ENCODE assay signal across 21 mouse cellular contexts in genomic region chr12:68333796-68334195, GRCm38 (mm10).
DNase-seq lines count a peak whose midpoint lies in the region; ATAC-seq lines count a peak whose summit lies in the region.
"Had no signal": no experiment of that assay in that cellular context is flagged by ENCODE, and none has a peak within 500 bp of the region (broad histone marks: within the 10 kb centered on the region; RNA-seq: fewer than 3 reads in every experiment).

No protein-coding gene starts in this region.

- ATAC-seq in forebrain, embryonic 13.5 days, result 0 out of 2 replicates have a peak, but pooled peaks have one; percentile 30
- ATAC-seq in forebrain, embryonic 12.5 days (ENCODE audit: low FRiP score), result no peak
- ATAC-seq in forebrain, embryonic 15.5 days (replicated peaks), result 0 out of 2 replicates have a peak, but pooled peaks have one; percentile 57
- no peak for ATAC-seq in forebrain, embryonic 16.5 days
- ATAC-seq in intestine, embryonic 15.5 days, result no peak
- ATAC-seq: CD4-positive, CD25-positive, alpha-beta regulatory T cell, adult 4 months had no signal

- H3K27me3 ChIP-seq in forebrain, embryonic 13.5 days, result no peaks in the 10 kb centered on the region
- no peaks in the 10 kb centered on the region for H3K27me3 ChIP-seq in forebrain, embryonic 12.5 days
- H3K27me3 ChIP-seq in forebrain, embryonic 15.5 days, result no peaks in the 10 kb centered on the region
- H3K27me3 ChIP-seq in forebrain, embryonic 16.5 days (replicated peaks; ENCODE audit: control insufficient read depth, insufficient read depth, low read length), result no peaks in the 10 kb centered on the region
- H3K27me3 ChIP-seq in intestine, embryonic 15.5 days (replicated peaks), result no peaks in the 10 kb centered on the region
- H3K27me3 ChIP-seq: CH12.LX; embryonic facial prominence, embryonic 12.5 days had no signal

- H3K27ac ChIP-seq in forebrain, embryonic 13.5 days, result no peak overlapping the region
- no peak overlapping the region for H3K27ac ChIP-seq in forebrain, embryonic 12.5 days
- no peak overlapping the region for H3K27ac ChIP-seq in forebrain, embryonic 15.5 days (replicated peaks)
- H3K27ac ChIP-seq in forebrain, embryonic 16.5 days (ENCODE audit: low read length), result no peak overlapping the region
- no peak overlapping the region for H3K27ac ChIP-seq in intestine, embryonic 15.5 days
- H3K27ac ChIP-seq: embryonic facial prominence, embryonic 10.5 days; embryonic facial prominence, embryonic 12.5 days had no signal

- H3K36me3 ChIP-seq in forebrain, embryonic 13.5 days (ENCODE audit: poor library complexity, severe bottlenecking), result no peaks in the 10 kb centered on the region
- H3K36me3 ChIP-seq in forebrain, embryonic 12.5 days (replicated peaks), result no peaks in the 10 kb centered on the region
- H3K36me3 ChIP-seq in forebrain, embryonic 15.5 days, result no peaks in the 10 kb centered on the region
- no peaks in the 10 kb centered on the region for H3K36me3 ChIP-seq in forebrain, embryonic 16.5 days (ENCODE audit: control insufficient read depth, insufficient read depth)
- H3K36me3 ChIP-seq in intestine, embryonic 15.5 days, result no peaks in the 10 kb centered on the region
- H3K36me3 ChIP-seq: embryonic facial prominence, embryonic 10.5 days; embryonic facial prominence, embryonic 12.5 days; G1E had no signal

- H3K4me3 ChIP-seq in forebrain, embryonic 13.5 days, result no peak overlapping the region
- no peak overlapping the region for H3K4me3 ChIP-seq in forebrain, embryonic 12.5 days (replicated peaks)
- no peak overlapping the region for H3K4me3 ChIP-seq in forebrain, embryonic 15.5 days
- H3K4me3 ChIP-seq in forebrain, embryonic 16.5 days (replicated peaks; ENCODE audit: low read length), result no peak overlapping the region
- no peak overlapping the region for H3K4me3 ChIP-seq in intestine, embryonic 15.5 days (replicated peaks)
- H3K4me3 ChIP-seq: embryonic facial prominence, embryonic 10.5 days; embryonic facial prominence, embryonic 12.5 days had no signal

- WGBS in forebrain, embryonic 13.5 days, result 45% methylated on average over 3 of the region's 3 CpGs
- 51% methylated on average over 3 of the region's 3 CpGs for WGBS in forebrain, embryonic 12.5 days
- WGBS in forebrain, embryonic 15.5 days, result 32% methylated on average over 3 of the region's 3 CpGs
- 25% methylated on average over 3 of the region's 3 CpGs for WGBS in forebrain, embryonic 16.5 days
- 78% methylated on average over 3 of the region's 3 CpGs for WGBS in intestine, embryonic 15.5 days

- peak; percentile 79 for DNase-seq in retina, embryonic 14.5 days (ENCODE audit: low spot score)
- no peak for DNase-seq in ovary, postnatal 14 days (ENCODE audit: low spot score)
- DNase-seq: adrenal gland, adult 2 months; adrenal gland, postnatal 10 days; adrenal gland, postnatal 25 days; B cell, adult 2 months; cerebellum, adult 11-12 months; cerebellum, adult 2 months; cerebellum, adult 9-10 months; cerebellum, postnatal 10 days; cerebellum, postnatal 25 days had no signal

- H3K9me3 ChIP-seq in forebrain, embryonic 13.5 days (replicated peaks), result peaks cover 3% of the 10 kb centered on the region; the same call in 1 of the 2 replicates
- H3K9me3 ChIP-seq in forebrain, embryonic 12.5 days, result 0 out of 2 replicates have a peak, but pooled peaks cover 2% of the 10 kb centered on the region
- no peaks in the 10 kb centered on the region for H3K9me3 ChIP-seq in forebrain, embryonic 15.5 days
- H3K9me3 ChIP-seq in forebrain, embryonic 16.5 days (ENCODE audit: control insufficient read depth, low read length), result no peaks in the 10 kb centered on the region
- no peaks in the 10 kb centered on the region for H3K9me3 ChIP-seq in intestine, embryonic 15.5 days
- H3K9me3 ChIP-seq: embryonic facial prominence, embryonic 10.5 days; embryonic facial prominence, embryonic 12.5 days had no signal

- H3K4me2 ChIP-seq in forebrain, embryonic 13.5 days, result no peak overlapping the region
- no peak overlapping the region for H3K4me2 ChIP-seq in forebrain, embryonic 12.5 days
- H3K4me2 ChIP-seq in forebrain, embryonic 15.5 days (replicated peaks), result no peak overlapping the region
- no peak overlapping the region for H3K4me2 ChIP-seq in forebrain, embryonic 16.5 days (ENCODE audit: low read length)
- no peak overlapping the region for H3K4me2 ChIP-seq in intestine, embryonic 15.5 days (replicated peaks)
- H3K4me2 ChIP-seq: embryonic facial prominence, embryonic 12.5 days had no signal

- H3K9ac ChIP-seq in forebrain, embryonic 13.5 days, result no peak overlapping the region
- H3K9ac ChIP-seq in forebrain, embryonic 12.5 days, result no peak overlapping the region
- H3K9ac ChIP-seq in forebrain, embryonic 15.5 days (replicated peaks), result no peak overlapping the region
- no peak overlapping the region for H3K9ac ChIP-seq in forebrain, embryonic 16.5 days (replicated peaks; ENCODE audit: low read depth, low read length)
- no peak overlapping the region for H3K9ac ChIP-seq in intestine, embryonic 15.5 days
- H3K9ac ChIP-seq: embryonic facial prominence, embryonic 12.5 days had no signal

- peaks cover 14% of the 10 kb centered on the region for H3K4me1 ChIP-seq in forebrain, embryonic 13.5 days
- H3K4me1 ChIP-seq in forebrain, embryonic 12.5 days, result no peaks in the 10 kb centered on the region; the same call in 1 of the 2 replicates
- H3K4me1 ChIP-seq in forebrain, embryonic 15.5 days, result peaks cover 7% of the 10 kb centered on the region; the same call in 1 of the 2 replicates
- H3K4me1 ChIP-seq in forebrain, embryonic 16.5 days (replicated peaks; ENCODE audit: control insufficient read depth, insufficient read depth, low read length), result no peaks in the 10 kb centered on the region; the same call in 1 of the 2 replicates
- H3K4me1 ChIP-seq in intestine, embryonic 15.5 days (replicated peaks), result no peaks in the 10 kb centered on the region
- H3K4me1 ChIP-seq: embryonic facial prominence, embryonic 10.5 days; embryonic facial prominence, embryonic 12.5 days had no signal

Comparison
In these comparisons a context has a peak if more than half of its experiments do, and no peak if none do; other contexts are left out.
1. ATAC-seq: peak in forebrain, embryonic 13.5 days (single experiment) and forebrain, embryonic 15.5 days (single experiment); none in forebrain, embryonic 12.5 days (single experiment), forebrain, embryonic 16.5 days (single experiment) and intestine, embryonic 15.5 days (single experiment).